Mouse (Mus musculus): Measurements from ENCODE around the gene Emilin2.
A peak's percentile ranks its signal among the peaks of the same experiment; 100 is the strongest.
"Not testable (repeated sequence)": the region's sequence is repeated elsewhere in the genome, so short reads cannot be mapped to it uniquely, and the experiment has no call there.

The Emilin2 gene

DNA sequence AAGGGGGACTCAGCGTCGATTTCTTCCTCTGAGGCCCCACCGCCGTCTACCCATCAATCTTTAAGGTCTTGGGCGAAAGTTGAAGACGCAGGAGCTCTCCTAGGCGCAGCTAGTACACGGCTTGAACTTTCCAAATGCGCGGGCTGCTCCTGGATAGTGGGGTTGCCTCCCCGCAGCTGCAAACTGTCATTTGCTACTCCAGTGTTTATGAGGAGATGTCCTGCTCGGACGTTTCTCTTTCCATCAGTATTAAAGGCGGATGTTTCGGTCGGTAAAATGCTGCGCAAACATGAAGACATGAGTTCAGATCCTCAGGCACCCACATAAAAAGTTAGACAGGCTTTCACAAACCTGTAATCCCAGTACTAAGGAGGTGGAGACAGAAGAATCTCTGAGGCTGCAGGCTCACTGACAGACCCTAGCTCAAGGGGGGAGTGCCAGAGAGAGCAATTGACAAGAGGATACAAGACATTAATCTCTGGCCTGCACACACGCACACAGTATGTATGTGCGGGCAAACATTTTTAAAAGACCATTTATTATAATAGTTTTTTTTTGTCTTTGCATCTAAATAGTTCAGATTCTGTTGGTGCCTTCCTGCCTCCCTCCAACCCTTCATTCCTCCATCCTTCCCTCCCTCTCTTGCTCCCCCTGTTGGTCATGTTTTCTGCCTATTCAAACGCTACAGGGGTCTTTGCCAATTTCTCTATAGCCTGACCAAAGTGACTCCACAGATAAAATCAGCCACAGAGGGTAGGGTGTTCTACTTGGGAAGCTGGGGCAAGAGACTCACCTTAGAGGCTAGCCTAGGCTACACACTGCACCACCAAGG is at the start of gene Emilin2:
Gene Emilin2, minus strand, starts transcription at position 639 of the 832 bp plus-strand sequence.
- DNase-seq: peak; percentile 65

- DNase-seq: no peak
Observed at GRCm38 (mm10) chr17:71355526-71355925, 43.7 kb upstream of the Emilin2 start.

- DNase-seq: no peak
Observed at GRCm38 (mm10) chr17:71354205-71354604, 42.4 kb upstream of the Emilin2 start.

- no peak for DNase-seq
Observed at GRCm38 (mm10) chr17:71348188-71348587, 36.4 kb upstream of the Emilin2 start.

DNA sequence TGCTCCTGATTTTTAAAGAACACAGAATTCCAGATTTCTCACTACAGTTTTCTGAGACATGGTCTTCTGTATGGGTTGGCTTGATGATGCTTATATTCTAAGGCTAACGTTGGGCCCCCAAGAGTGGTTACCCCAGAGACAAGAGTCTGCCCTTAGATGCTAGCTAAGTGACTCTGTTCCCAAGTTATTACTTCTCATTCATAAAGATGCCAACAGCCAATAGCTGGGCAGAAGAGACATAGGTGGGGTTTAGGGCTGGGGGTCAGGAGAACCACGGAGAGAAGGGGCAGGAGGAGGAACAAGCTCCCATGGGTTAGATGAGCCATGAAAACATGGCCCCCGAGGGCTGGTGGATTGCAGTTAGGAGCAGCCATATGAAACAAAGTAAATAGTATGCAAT is 30.2 kb upstream of the Emilin2 start:
- DNase-seq: no peak

GRCm38 (mm10) chr17:71338627-71339026 is 26.8 kb upstream of the Emilin2 start:
- DNase-seq: no peak

DNA sequence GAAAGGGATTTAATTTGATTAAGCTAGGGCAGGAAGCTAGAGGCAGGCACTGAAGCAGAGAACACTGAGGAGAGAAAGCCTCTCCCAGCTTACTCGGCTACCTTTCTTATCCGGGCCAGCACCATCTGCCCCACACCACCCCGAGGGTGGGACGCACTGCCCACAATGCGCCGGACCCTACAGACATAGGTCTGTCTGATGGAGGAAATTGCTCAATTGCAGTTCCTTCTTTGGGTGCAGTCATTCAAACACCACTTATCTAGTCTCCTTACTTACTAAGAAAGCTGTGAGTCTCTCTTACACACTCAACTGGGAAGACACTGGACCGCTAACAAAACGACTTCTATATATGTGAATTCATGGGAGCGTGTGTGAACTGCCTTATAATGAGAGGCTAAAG is 25.8 kb upstream of the Emilin2 start:
- DNase-seq: no peak

- DNase-seq: no peak
Observed at GRCm38 (mm10) chr17:71336421-71336820, 24.6 kb upstream of the Emilin2 start.

GRCm38 (mm10) chr17:71332298-71332697 is 20.5 kb upstream of the Emilin2 start:
- no peak for DNase-seq

- not testable (repeated sequence) for DNase-seq
Observed at GRCm38 (mm10) chr17:71320731-71321130, 9.0 kb upstream of the Emilin2 start.

- no peak for DNase-seq
Observed at GRCm38 (mm10) chr17:71319361-71319760, 7.6 kb upstream of the Emilin2 start.

GRCm38 (mm10) chr17:71317571-71317970 is 5.8 kb upstream of the Emilin2 start:
- DNase-seq: no peak

GRCm38 (mm10) chr17:71314315-71314714 is 2.5 kb upstream of the Emilin2 start:
- DNase-seq: no peak

DNA sequence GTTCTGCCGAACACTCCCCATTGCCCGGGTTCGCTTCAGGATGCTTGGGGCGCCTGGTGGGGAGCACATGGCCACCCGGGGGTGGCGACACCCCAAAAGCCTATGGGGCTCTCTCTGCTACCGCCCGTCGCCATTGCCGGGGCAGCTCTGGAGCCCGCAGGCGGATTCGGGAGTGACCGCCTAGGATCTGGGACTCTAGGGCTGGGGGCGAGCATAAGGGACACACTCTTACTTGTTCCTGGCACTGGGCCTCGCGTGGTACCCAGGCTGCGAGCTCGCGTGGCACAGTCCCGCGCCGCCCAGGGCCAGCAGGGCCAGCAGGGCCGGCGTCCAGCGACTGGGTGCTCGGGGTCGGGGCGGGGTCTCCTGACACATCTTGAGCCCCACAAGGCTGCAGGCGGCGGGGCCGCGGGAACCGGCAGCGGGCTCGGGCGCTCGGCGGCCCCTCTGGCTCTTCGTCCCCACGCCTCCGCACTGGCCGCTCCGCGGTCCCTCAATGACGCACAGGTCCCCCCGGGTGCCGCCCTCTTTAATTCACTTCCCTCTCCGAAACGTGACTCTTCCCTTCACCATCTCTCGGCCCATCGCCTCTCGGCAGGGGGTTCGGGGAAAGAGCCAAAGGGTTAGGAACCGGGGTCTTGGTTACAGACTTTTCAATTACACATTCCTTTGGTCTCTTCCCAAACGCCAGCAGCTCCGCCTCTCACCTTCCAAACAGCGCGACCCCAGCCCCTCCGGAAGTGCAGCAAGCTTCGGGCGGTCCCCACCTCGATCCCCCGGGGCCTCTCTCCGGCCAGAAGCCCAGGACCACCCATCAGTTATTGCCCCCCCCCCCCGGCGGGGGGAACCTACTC is 1.1 kb downstream of the Emilin2 start:
- peak; percentile 45 for DNase-seq

DNA sequence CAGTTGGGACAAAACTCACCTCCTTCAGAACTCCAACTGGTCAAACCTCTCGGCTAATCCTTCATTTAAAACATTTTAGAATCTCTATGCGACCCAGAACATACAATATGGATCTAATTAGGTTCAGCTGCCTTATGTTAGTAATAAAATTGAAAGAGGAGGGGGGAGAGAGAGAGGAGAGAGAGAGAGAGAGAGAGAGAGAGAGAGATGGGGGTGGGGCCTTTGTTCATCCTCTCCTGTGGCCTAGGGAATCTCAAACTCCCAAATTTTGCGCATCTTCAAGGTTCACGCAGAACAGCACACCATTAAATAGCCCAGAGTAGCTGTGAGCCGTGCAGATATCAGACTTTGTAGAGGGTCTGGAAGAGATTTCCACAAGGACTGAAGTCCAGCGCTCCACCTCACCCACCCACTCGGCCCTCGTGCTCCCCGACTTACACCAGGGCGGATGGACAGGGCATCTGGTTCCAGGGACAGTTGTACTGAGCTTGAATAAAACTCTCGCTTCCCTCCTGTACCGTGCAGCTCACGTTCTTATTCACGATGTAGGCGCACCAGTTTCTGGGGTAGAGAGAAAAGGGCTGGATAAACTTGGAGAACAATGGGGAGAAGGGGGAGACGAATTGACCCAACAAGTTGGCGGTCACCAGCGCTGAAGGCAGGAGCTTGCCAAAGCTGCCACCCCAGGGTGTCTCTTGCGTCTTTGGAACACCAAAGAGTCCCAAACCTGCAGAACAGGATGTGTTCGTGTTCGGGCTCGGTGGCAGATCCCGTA is 1.9 kb downstream of the Emilin2 start:
- peak; percentile 9 for DNase-seq

- DNase-seq: no peak
Observed at GRCm38 (mm10) chr17:71309141-71309540, 2.6 kb downstream of the Emilin2 start.

GRCm38 (mm10) chr17:71308296-71308695 is 3.5 kb downstream of the Emilin2 start:
- no peak for DNase-seq

DNA sequence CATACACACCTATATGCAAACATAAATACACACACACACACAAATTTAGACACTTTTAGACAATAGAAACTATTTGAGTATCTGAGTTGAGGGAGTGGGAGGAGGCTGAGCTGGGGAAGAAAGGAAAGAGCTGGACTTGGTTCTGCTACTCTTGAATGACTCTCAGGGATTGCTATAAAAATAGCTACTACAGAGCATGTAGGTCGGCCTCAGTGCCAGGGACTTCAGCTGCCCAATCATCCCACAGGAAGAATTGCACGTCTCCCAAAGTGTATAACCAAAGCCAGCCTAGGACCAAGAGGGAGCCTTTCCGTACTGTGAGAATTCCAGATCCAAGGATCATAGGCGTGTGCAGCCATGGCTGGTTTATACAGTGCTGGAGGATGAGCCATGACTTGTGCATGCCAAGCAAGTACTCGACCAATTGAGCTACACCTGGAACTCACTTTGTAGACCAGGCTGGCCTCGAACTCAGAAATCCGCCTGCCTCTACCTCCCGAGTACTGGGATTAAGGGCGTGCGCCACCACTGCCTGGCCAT is 4.5 kb downstream of the Emilin2 start:
- DNase-seq: no peak

DNA sequence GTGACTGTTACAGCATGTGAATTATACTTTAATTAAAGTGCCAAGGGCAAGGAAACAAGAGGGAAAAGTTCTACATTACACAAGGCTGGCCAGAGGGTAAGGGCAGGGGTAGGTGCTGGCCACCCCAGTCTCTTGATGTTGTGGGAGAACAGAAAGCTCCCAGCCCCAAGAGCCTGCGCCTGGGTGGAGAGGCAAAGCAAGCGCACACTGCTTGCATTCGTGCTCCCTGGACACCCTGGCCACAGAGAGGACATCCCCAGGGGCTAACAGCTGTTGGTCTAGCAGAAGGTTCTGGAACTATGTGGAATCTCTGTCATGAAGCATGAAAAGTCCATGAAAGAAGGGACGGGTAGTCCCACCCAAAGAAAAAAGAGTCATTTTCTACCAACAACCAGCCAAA is 5.1 kb downstream of the Emilin2 start:
- no peak for DNase-seq

DNA sequence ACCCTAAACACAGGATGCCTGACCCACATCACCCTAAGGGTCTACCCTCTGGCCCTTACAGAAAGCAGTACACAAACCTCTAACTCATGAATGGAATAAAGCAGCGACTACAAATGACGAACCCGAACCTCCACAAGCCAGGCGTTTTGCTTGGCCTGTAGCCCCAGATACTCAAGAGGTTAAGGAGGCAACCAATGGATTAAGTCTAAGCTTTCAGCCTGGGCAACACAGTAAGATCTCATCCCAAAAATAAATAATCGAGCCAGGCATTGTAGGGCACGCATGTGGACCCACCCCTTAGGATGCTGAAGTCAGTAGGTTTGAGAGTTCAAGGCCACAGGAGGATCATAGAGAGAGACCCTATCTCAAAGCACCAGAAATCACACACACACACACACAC is 5.7 kb downstream of the Emilin2 start:
- no peak for DNase-seq

DNA sequence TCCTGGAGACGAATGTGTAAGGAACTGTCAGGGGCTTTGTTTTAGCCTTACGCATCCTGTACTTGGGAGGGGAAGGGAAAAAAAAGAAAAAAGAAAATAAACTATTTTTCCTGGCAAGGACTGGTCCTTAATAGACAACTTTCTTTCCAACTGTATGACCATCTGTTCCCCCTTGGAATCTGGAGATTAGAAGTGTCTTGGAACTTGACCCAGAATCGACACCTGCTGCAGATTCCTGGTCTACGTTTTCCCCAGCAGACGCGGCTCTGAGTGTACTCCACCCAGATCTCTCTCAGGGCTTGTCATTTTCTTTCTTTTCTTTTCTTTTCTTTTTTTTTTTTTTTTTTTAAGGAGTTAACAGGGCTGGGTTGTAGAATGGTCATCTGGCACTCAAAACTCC is 8.3 kb downstream of the Emilin2 start:
- DNase-seq: no peak

GRCm38 (mm10) chr17:71301413-71301812 is 10.4 kb downstream of the Emilin2 start:
- DNase-seq: no peak

DNA sequence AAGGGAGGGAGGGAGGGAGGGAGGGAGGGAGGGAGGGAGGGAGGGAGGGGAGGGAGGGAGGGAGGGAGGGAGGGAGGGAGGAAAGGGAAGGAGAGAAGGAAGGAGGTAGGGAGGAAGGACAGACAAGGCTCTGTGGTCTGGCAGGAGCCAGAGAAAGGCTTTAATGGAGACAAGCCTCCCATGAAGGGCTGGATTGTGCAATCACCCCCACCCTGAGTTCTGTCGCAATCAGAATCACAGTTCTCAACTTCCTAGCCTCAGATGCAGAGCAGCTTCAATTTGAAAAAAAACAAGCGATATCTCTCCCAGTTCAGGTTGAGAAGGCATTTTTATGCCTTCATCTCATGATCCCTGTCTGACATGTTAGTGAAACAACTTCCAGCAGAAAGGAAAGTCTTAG is 11.4 kb downstream of the Emilin2 start:
- DNase-seq: no peak

All from thymus, postnatal 4 days (tissue).